Mouse (Mus musculus): ENCODE data around the gene Mrps14. TPM values are rescaled to one million over a fixed set of nuclear protein-coding genes. Genes with fewer than 3 reads are reported as not detected.

Gene Mrps14
- polyA plus RNA-seq, 1 experiment from 2014 or later = 330 TPM

GRCm38 (mm10) chr1:160158190-160158589, 36.8 kb upstream of the Mrps14 start:
- ATAC-seq (replicated peaks; ENCODE audit: low FRiP score, low read depth) = no peak
- Histone ChIP-seq H3K9me3 (replicated peaks; ENCODE audit: low read length) (no peaks in the 10 kb centered on the region), H3K27me3 (ENCODE audit: insufficient read depth, low read length) (no peaks in the 10 kb centered on the region), H3K27ac (no peak overlapping the region), H3K36me3 (ENCODE audit: insufficient read depth, low read length) (no peaks in the 10 kb centered on the region), H3K4me1 (replicated peaks; ENCODE audit: insufficient read depth, low read length) (no peaks in the 10 kb centered on the region), H3K9ac (ENCODE audit: low read depth, low read length) (no peak overlapping the region), H3K4me3 (replicated peaks; ENCODE audit: low read depth, low read length) (no peak overlapping the region), H3K4me2 (ENCODE audit: low read length) (no peak overlapping the region)
- TF ChIP-seq CTCF (IDR thresholded peaks at IDR 0.05; ENCODE audit: low read depth) = no peak
- WGBS = 83% methylated on average over 2 of the region's 2 CpGs
- no peak for DNase-seq (ENCODE audit: low spot score)

DNA sequence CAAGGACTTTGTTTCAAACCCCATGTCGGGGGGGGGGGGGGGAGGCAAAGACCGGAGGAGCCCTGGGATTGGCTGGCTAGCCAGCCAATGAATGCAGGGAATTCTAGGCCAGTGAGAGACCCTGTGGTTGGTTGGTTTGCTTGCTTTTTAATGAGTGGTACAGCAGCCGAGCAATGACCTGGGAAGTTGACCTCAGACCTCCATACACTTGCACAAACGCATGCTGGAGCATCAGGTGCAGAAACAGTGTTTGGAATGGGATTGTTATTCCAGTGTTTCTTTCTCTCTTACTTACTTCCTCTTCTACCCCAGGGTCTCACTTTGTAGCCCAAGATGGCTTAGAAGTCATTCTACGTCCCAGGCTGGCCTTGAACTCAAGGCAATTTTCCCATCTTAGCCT, 28.4 kb upstream of the Mrps14 start:
- TF ChIP-seq CTCF (IDR thresholded peaks at IDR 0.05; ENCODE audit: low read depth) = no peak
- H3K4me1 ChIP-seq (replicated peaks; ENCODE audit: insufficient read depth, low read length) = no peaks in the 10 kb centered on the region
- no peak for ATAC-seq (replicated peaks; ENCODE audit: low FRiP score, low read depth)
- H3K27me3 ChIP-seq (ENCODE audit: insufficient read depth, low read length) = no peaks in the 10 kb centered on the region
- no peak overlapping the region for H3K4me2 ChIP-seq (ENCODE audit: low read length)
- H3K36me3 ChIP-seq (ENCODE audit: insufficient read depth, low read length) = no peaks in the 10 kb centered on the region
- H3K27ac ChIP-seq = no peak overlapping the region
- H3K4me3 ChIP-seq (replicated peaks; ENCODE audit: low read depth, low read length) = no peak overlapping the region
- 69% methylated on average over 3 of the region's 5 CpGs for WGBS
- no peak overlapping the region for H3K9ac ChIP-seq (ENCODE audit: low read depth, low read length)
- DNase-seq (ENCODE audit: low spot score) = no peak
- no peaks in the 10 kb centered on the region for H3K9me3 ChIP-seq (replicated peaks; ENCODE audit: low read length)

DNA sequence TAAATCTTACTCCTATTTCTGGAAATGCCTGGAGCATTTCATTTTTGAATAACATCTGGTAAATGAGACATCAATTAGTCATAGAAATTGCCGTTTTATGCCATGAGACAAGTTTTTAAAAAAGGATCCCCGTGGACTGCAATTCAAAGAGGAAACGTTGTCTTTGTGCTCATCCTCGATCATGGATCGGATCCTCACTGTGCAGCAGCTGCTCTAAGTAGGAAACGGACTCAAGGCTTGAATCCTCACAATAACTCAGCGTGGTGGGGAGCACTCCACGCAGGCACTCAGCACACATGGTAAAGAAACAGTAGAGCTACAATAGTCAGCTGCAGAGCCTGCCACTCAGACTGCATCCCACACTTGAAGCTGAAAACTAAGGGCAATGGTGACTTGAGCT, 18.1 kb upstream of the Mrps14 start:
- no peak for DNase-seq (ENCODE audit: low spot score)
- Histone ChIP-seq H3K9me3 (replicated peaks; ENCODE audit: low read length) (no peaks in the 10 kb centered on the region), H3K4me1 (replicated peaks; ENCODE audit: insufficient read depth, low read length) (no peaks in the 10 kb centered on the region), H3K27me3 (ENCODE audit: insufficient read depth, low read length) (no peaks in the 10 kb centered on the region), H3K9ac (ENCODE audit: low read depth, low read length) (no peak overlapping the region), H3K4me3 (replicated peaks; ENCODE audit: low read depth, low read length) (no peak overlapping the region), H3K27ac (no peak overlapping the region), H3K36me3 (ENCODE audit: insufficient read depth, low read length) (no peaks in the 10 kb centered on the region), H3K4me2 (ENCODE audit: low read length) (no peak overlapping the region)
- TF ChIP-seq CTCF (IDR thresholded peaks at IDR 0.05; ENCODE audit: low read depth) = no peak
- 83% methylated on average over 8 of the region's 8 CpGs for WGBS
- no peak for ATAC-seq (replicated peaks; ENCODE audit: low FRiP score, low read depth)

GRCm38 (mm10) chr1:160181216-160181615, 13.8 kb upstream of the Mrps14 start:
- H3K4me1 ChIP-seq (replicated peaks; ENCODE audit: insufficient read depth, low read length) = no peaks in the 10 kb centered on the region
- no peak overlapping the region for H3K27ac ChIP-seq
- WGBS = 38% methylated on average over 4 of the region's 4 CpGs
- H3K9me3 ChIP-seq (replicated peaks; ENCODE audit: low read length) = no peaks in the 10 kb centered on the region
- no peak overlapping the region for H3K4me2 ChIP-seq (ENCODE audit: low read length)
- H3K27me3 ChIP-seq (ENCODE audit: insufficient read depth, low read length) = no peaks in the 10 kb centered on the region
- no peak for ATAC-seq (replicated peaks; ENCODE audit: low FRiP score, low read depth)
- DNase-seq (ENCODE audit: low spot score) = no peak
- no peaks in the 10 kb centered on the region for H3K36me3 ChIP-seq (ENCODE audit: insufficient read depth, low read length)
- no peak overlapping the region for H3K4me3 ChIP-seq (replicated peaks; ENCODE audit: low read depth, low read length)
- no peak for TF ChIP-seq CTCF (IDR thresholded peaks at IDR 0.05; ENCODE audit: low read depth)
- no peak overlapping the region for H3K9ac ChIP-seq (ENCODE audit: low read depth, low read length)

DNA sequence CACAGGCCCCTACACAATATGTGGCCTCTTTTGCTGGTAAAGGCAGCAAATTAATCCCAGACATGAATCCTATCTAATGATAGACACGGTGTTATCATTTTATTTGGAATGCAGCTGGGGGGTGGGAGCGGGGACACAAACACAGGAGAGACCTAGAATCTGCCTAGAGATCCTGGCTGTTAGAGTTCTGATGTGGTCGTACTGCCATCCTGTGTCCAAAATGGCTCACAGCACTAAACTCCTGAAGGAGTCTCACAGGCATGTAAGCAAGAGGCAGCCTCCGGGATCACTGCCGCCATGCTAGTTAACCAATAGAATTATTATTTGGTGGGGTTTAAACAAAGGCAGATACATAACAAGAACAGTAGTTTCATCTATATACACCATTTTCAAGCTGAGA, 10.5 kb upstream of the Mrps14 start:
- peak; percentile 82 for DNase-seq (ENCODE audit: low spot score)
- H3K4me1 ChIP-seq (replicated peaks; ENCODE audit: insufficient read depth, low read length) = no peaks in the 10 kb centered on the region
- no peak overlapping the region for H3K9ac ChIP-seq (ENCODE audit: low read depth, low read length)
- WGBS = 9% methylated on average over 5 of the region's 5 CpGs
- H3K4me2 ChIP-seq (ENCODE audit: low read length) = no peak overlapping the region
- TF ChIP-seq CTCF (IDR thresholded peaks at IDR 0.05; ENCODE audit: low read depth) = peak; percentile 86
- H3K9me3 ChIP-seq (replicated peaks; ENCODE audit: low read length) = no peaks in the 10 kb centered on the region
- H3K27me3 ChIP-seq (ENCODE audit: insufficient read depth, low read length) = no peaks in the 10 kb centered on the region
- no peak overlapping the region for H3K27ac ChIP-seq
- ATAC-seq (replicated peaks; ENCODE audit: low FRiP score, low read depth) = 0 out of 2 replicates have a peak, but pooled peaks have one; percentile 74
- no peaks in the 10 kb centered on the region for H3K36me3 ChIP-seq (ENCODE audit: insufficient read depth, low read length)
- H3K4me3 ChIP-seq (replicated peaks; ENCODE audit: low read depth, low read length) = no peak overlapping the region

GRCm38 (mm10) chr1:160195337-160195663, 285 bp downstream of the Mrps14 start:
- no peak for ATAC-seq (replicated peaks; ENCODE audit: low FRiP score, low read depth)

GRCm38 (mm10) chr1:160205486-160205885, 10.5 kb downstream of the Mrps14 start:
- Histone ChIP-seq H3K27me3 (ENCODE audit: insufficient read depth, low read length) (no peaks in the 10 kb centered on the region), H3K4me2 (ENCODE audit: low read length) (no peak overlapping the region), H3K4me1 (replicated peaks; ENCODE audit: insufficient read depth, low read length) (no peaks in the 10 kb centered on the region), H3K9me3 (replicated peaks; ENCODE audit: low read length) (no peaks in the 10 kb centered on the region), H3K4me3 (replicated peaks; ENCODE audit: low read depth, low read length) (no peak overlapping the region), H3K36me3 (ENCODE audit: insufficient read depth, low read length) (peaks cover 34% of the 10 kb centered on the region), H3K27ac (no peak overlapping the region), H3K9ac (ENCODE audit: low read depth, low read length) (no peak overlapping the region)
- TF ChIP-seq CTCF (IDR thresholded peaks at IDR 0.05; ENCODE audit: low read depth) = no peak
- DNase-seq (ENCODE audit: low spot score) (no peak), ATAC-seq (replicated peaks; ENCODE audit: low FRiP score, low read depth) (no peak)

More at GRCm38 (mm10) chr1:160195337-160195663, 285 bp downstream of the Mrps14 start:
- H3K9me3 ChIP-seq (replicated peaks; ENCODE audit: low read length) = no peaks in the 10 kb centered on the region
- no peak for DNase-seq (ENCODE audit: low spot score)
- H3K4me1 ChIP-seq (replicated peaks; ENCODE audit: insufficient read depth, low read length) = no peaks in the 10 kb centered on the region
- under 1% methylated on average over 13 of the region's 13 CpGs for WGBS
- H3K27me3 ChIP-seq (ENCODE audit: insufficient read depth, low read length) = no peaks in the 10 kb centered on the region
- peak overlapping the region; percentile 89 for H3K27ac ChIP-seq
- 0 out of 2 replicates have a peak, but pooled peaks cover 7% of the 10 kb centered on the region for H3K36me3 ChIP-seq (ENCODE audit: insufficient read depth, low read length)
- peak overlapping the region; percentile 64 for H3K4me2 ChIP-seq (ENCODE audit: low read length)
- no peak for TF ChIP-seq CTCF (IDR thresholded peaks at IDR 0.05; ENCODE audit: low read depth)
- H3K9ac ChIP-seq (ENCODE audit: low read depth, low read length) = peak overlapping the region; percentile 95
- peak overlapping the region; percentile 90 for H3K4me3 ChIP-seq (replicated peaks; ENCODE audit: low read depth, low read length)
